Mouse (Mus musculus): ENCODE measurements at regions not wholly inside any gene's neighbourhood (a gene's known extent, or its start where the extent isn't known, plus 50 kb on each side); places are given as distances from the start of the nearest gene placed in this dataset.
"Not testable (repeated sequence)": the region's sequence is repeated elsewhere in the genome, so short reads cannot be mapped to it uniquely, and the experiment has no call there.

GRCm38 (mm10) chr10:26544796-26545195 lies 169.0 kb upstream of the L3mbtl3 start:
- DNase-seq (ENCODE audit: low spot score): no peak
- WGBS: 75% methylated on average over 1 of the region's 1 CpGs
- H3K27ac ChIP-seq (replicated peaks): no peak overlapping the region
- no peaks in the 10 kb centered on the region for H3K4me1 ChIP-seq
- no peaks in the 10 kb centered on the region for H3K27me3 ChIP-seq (replicated peaks; ENCODE audit: low read depth, poor library complexity, severe bottlenecking)
- H3K9me3 ChIP-seq: no peaks in the 10 kb centered on the region
- no peak overlapping the region for H3K4me3 ChIP-seq
- no peaks in the 10 kb centered on the region for H3K36me3 ChIP-seq (replicated peaks)

- Histone ChIP-seq H3K27me3 (replicated peaks; ENCODE audit: low read depth, poor library complexity, severe bottlenecking) (no peaks in the 10 kb centered on the region), H3K36me3 (replicated peaks) (no peaks in the 10 kb centered on the region), H3K27ac (replicated peaks) (0 out of 2 replicates have a peak overlapping the region, but pooled peaks have one; percentile 51), H3K4me3 (no peak overlapping the region), H3K9me3 (no peaks in the 10 kb centered on the region), H3K4me1 (no peaks in the 10 kb centered on the region)
- DNase-seq (ENCODE audit: low spot score): no peak
- 60% methylated on average over 8 of the region's 8 CpGs for WGBS
These were observed 180.5 kb upstream of the L3mbtl3 start for GRCm38 (mm10) chr10:26556246-26556645.

DNA sequence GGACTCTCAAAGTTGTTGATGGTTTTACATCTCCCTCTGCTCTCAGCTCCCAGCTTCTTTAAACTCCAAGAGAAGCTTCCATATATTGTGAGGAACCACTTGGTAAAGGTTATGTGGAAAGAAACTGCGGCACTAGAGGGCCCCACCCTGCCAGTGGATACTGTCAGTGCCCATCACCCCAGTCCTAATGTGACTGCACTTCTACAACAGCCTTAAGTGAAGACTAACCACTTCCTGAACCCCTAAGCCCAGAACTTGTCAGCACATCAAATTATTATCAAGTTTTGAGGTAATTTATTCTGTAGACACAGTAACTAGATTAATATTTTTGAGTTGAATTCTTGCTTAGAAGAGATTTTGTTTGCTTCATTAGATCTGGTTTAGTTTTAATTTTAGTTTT lies 182.3 kb upstream of the L3mbtl3 start:
- Histone ChIP-seq H3K27me3 (replicated peaks; ENCODE audit: low read depth, poor library complexity, severe bottlenecking) (no peaks in the 10 kb centered on the region), H3K4me1 (no peaks in the 10 kb centered on the region), H3K27ac (replicated peaks) (no peak overlapping the region), H3K4me3 (no peak overlapping the region), H3K36me3 (replicated peaks) (no peaks in the 10 kb centered on the region), H3K9me3 (no peaks in the 10 kb centered on the region)
- WGBS: 74% methylated on average over 1 of the region's 1 CpGs
- no peak for DNase-seq (ENCODE audit: low spot score)

DNA sequence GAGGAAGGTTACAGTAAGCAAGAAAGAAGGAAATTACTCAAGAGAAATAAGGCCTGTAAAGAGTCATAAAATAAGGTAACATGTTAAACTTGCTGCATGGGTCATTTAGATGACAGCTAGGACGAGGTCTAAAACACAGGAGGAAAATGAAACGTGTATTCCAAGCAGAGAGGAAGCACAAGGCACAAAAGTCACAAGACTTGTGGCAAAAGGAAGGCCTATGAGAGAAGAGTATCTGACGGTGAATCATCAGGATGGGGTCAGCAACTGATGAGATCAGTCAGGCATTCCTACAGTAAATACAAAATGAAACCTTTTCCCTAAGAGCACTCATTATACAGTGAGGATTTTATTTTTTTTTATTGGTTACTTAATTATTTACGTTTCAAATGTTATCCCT lies 183.6 kb upstream of the L3mbtl3 start:
- H3K4me1 ChIP-seq: no peaks in the 10 kb centered on the region
- DNase-seq (ENCODE audit: low spot score): no peak
- no peaks in the 10 kb centered on the region for H3K36me3 ChIP-seq (replicated peaks)
- H3K9me3 ChIP-seq: no peaks in the 10 kb centered on the region
- H3K27ac ChIP-seq (replicated peaks): no peak overlapping the region
- H3K27me3 ChIP-seq (replicated peaks; ENCODE audit: low read depth, poor library complexity, severe bottlenecking): no peaks in the 10 kb centered on the region
- H3K4me3 ChIP-seq: no peak overlapping the region
- WGBS: 78% methylated on average over 4 of the region's 4 CpGs

DNA sequence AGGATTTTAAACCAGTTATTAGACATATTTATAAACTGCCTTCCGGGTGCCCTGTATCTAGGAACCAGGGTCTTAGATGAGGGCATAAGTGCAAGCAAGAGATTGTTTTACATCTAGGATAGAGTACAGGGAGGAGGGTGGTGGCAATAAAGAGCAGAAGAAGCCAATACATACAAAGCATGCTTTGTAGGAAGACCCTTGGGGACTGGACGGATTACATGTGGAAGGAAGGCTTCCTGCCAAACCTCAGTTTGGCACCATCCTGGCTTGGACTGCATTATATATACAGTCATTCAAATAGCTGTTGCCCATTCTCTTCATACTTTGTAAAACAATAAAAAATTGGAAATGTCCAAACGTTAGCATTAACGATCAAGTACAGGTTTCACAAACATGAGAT lies 184.7 kb upstream of the L3mbtl3 start:
- WGBS: 87% methylated on average over 4 of the region's 4 CpGs
- H3K27ac ChIP-seq (replicated peaks): no peak overlapping the region
- DNase-seq (ENCODE audit: low spot score): no peak
- no peaks in the 10 kb centered on the region for H3K36me3 ChIP-seq (replicated peaks)
- H3K4me1 ChIP-seq: no peaks in the 10 kb centered on the region
- no peaks in the 10 kb centered on the region for H3K27me3 ChIP-seq (replicated peaks; ENCODE audit: low read depth, poor library complexity, severe bottlenecking)
- no peaks in the 10 kb centered on the region for H3K9me3 ChIP-seq
- H3K4me3 ChIP-seq: no peak overlapping the region

DNA sequence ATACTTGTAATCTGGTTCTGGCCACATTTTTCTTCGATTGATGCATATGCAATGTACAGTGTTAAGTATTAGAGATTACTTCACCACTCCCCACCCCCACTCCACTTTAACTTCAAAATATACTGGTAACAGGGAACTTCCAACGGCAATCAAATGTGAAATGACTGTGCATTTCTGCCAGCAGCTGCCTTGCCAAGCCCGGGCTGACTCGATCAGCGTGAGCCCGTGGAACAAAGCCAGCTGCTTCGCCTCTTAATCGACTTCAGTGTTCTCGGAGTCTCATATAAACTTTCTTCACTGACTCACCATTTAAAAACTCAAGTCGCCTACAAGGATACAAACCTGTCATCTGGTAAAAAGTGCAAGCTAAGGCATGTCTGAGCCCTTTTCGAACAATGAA lies 188.7 kb upstream of the L3mbtl3 start:
- Histone ChIP-seq H3K27me3 (replicated peaks; ENCODE audit: low read depth, poor library complexity, severe bottlenecking) (no peaks in the 10 kb centered on the region), H3K27ac (replicated peaks) (no peak overlapping the region), H3K4me1 (no peaks in the 10 kb centered on the region), H3K9me3 (no peaks in the 10 kb centered on the region), H3K36me3 (replicated peaks) (no peaks in the 10 kb centered on the region), H3K4me3 (no peak overlapping the region)
- 76% methylated on average over 11 of the region's 11 CpGs for WGBS
- DNase-seq (ENCODE audit: low spot score): peak; percentile 13

DNA sequence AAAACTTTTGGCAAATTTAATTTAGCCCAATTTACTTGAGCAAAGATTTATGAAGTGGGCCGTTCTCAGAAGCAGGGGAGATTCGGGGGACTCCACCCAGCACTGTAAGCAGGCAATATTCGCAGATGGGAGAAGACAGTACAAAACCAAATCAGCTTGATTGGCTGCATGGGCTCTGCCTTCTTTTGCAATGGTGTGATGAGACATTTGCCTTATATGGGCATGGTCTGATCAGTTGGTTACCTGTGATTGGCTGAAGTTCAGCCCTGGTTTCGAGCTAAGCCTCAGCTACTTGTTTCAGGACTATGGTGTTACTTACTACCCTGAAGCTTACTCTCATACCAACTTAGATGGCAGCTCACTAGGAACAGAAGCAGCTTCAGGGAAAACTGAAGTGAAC lies 185.6 kb upstream of the Arhgap18 start:
- H3K4me1 ChIP-seq: peaks cover 3% of the 10 kb centered on the region; the same call in 1 of the 2 replicates
- H3K36me3 ChIP-seq (replicated peaks): no peaks in the 10 kb centered on the region
- DNase-seq (ENCODE audit: low spot score): no peak
- no peaks in the 10 kb centered on the region for H3K27me3 ChIP-seq (replicated peaks; ENCODE audit: low read depth, poor library complexity, severe bottlenecking)
- no peak overlapping the region for H3K27ac ChIP-seq (replicated peaks)
- 82% methylated on average over 4 of the region's 4 CpGs for WGBS
- no peak overlapping the region for H3K4me3 ChIP-seq
- no peaks in the 10 kb centered on the region for H3K9me3 ChIP-seq

- H3K9me3 ChIP-seq: no peaks in the 10 kb centered on the region
- no peak overlapping the region for H3K4me3 ChIP-seq
- WGBS: 89% methylated on average over 5 of the region's 5 CpGs
- peaks cover 3% of the 10 kb centered on the region; the same call in 1 of the 2 replicates for H3K4me1 ChIP-seq
- H3K36me3 ChIP-seq (replicated peaks): no peaks in the 10 kb centered on the region
- DNase-seq (ENCODE audit: low spot score): peak; percentile 12
- H3K27ac ChIP-seq (replicated peaks): no peak overlapping the region
- no peaks in the 10 kb centered on the region for H3K27me3 ChIP-seq (replicated peaks; ENCODE audit: low read depth, poor library complexity, severe bottlenecking)
These were observed 182.8 kb upstream of the Arhgap18 start for GRCm38 (mm10) chr10:26570468-26570867.

GRCm38 (mm10) chr10:26571377-26571776 lies 181.8 kb upstream of the Arhgap18 start:
- H3K4me3 ChIP-seq: no peak overlapping the region
- peaks cover 3% of the 10 kb centered on the region; the same call in 1 of the 2 replicates for H3K4me1 ChIP-seq
- DNase-seq (ENCODE audit: low spot score): no peak
- no peak overlapping the region for H3K27ac ChIP-seq (replicated peaks)
- H3K36me3 ChIP-seq (replicated peaks): no peaks in the 10 kb centered on the region
- WGBS: 86% methylated on average over 1 of the region's 1 CpGs
- no peaks in the 10 kb centered on the region for H3K9me3 ChIP-seq
- no peaks in the 10 kb centered on the region for H3K27me3 ChIP-seq (replicated peaks; ENCODE audit: low read depth, poor library complexity, severe bottlenecking)

DNA sequence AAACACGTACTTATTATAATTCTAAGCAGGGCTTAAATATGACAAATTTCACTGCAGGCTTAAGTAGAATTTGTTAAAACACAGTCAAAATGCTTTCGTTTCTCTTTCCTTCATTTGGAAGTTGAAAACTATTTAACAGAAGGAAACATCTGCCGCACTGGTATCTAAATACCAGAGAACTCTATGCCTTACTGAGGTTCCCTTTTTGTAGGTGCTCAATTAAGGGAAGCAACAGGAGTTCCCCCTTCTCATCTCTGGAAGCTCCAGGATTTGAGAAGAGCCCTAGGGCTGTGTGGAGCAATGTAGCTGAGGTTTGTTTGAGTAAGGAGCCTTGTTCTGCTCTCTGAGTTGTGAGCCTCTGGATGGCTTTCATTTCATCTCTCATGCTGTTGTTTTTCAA lies 177.1 kb upstream of the Arhgap18 start:
- DNase-seq (ENCODE audit: low spot score): no peak
- Histone ChIP-seq H3K4me3 (no peak overlapping the region), H3K27ac (replicated peaks) (no peak overlapping the region), H3K9me3 (no peaks in the 10 kb centered on the region), H3K4me1 (no peaks in the 10 kb centered on the region), H3K36me3 (replicated peaks) (no peaks in the 10 kb centered on the region), H3K27me3 (replicated peaks; ENCODE audit: low read depth, poor library complexity, severe bottlenecking) (no peaks in the 10 kb centered on the region)
- WGBS: 88% methylated on average over 3 of the region's 3 CpGs

GRCm38 (mm10) chr10:26577087-26577486 lies 176.1 kb upstream of the Arhgap18 start:
- no peaks in the 10 kb centered on the region for H3K36me3 ChIP-seq (replicated peaks)
- no peak overlapping the region for H3K27ac ChIP-seq (replicated peaks)
- no peaks in the 10 kb centered on the region for H3K27me3 ChIP-seq (replicated peaks; ENCODE audit: low read depth, poor library complexity, severe bottlenecking)
- WGBS: 90% methylated on average over 2 of the region's 2 CpGs
- DNase-seq (ENCODE audit: low spot score): no peak
- H3K4me3 ChIP-seq: no peak overlapping the region
- H3K9me3 ChIP-seq: no peaks in the 10 kb centered on the region
- H3K4me1 ChIP-seq: no peaks in the 10 kb centered on the region

- DNase-seq (ENCODE audit: low spot score): no peak
- Histone ChIP-seq H3K4me3 (no peak overlapping the region), H3K27ac (replicated peaks) (no peak overlapping the region), H3K4me1 (no peaks in the 10 kb centered on the region), H3K36me3 (replicated peaks) (no peaks in the 10 kb centered on the region), H3K27me3 (replicated peaks; ENCODE audit: low read depth, poor library complexity, severe bottlenecking) (no peaks in the 10 kb centered on the region), H3K9me3 (peaks cover 11% of the 10 kb centered on the region; the same call in 1 of the 2 replicates)
- WGBS: 80% methylated on average over 2 of the region's 2 CpGs
These were observed 168.1 kb upstream of the Arhgap18 start for GRCm38 (mm10) chr10:26585106-26585505.

DNA sequence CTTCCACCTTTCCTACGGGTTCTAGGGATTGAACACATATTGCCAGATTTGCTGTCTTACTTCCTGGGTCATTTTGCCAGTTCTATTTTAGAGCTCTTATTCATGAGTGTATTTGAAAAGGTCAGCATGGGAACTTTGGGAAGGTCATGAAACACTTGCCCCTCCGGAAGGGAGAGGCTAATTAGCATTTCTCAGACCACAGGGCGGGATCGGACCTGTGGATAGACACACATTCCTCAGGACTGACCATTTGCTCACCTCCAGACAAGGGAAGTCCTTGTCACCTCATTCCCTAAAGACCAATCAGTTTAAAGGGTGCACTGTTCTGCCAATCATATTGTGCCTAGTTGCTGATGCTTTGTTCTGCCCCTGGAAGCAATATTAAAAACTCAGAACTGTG lies 146.1 kb upstream of the Arhgap18 start:
- not testable (repeated sequence) for H3K27ac ChIP-seq (replicated peaks); DNase-seq (ENCODE audit: low spot score); H3K27me3 ChIP-seq (replicated peaks; ENCODE audit: low read depth, poor library complexity, severe bottlenecking); H3K36me3 ChIP-seq (replicated peaks); H3K4me3 ChIP-seq; H3K4me1 ChIP-seq; H3K9me3 ChIP-seq
- WGBS: 70% methylated on average over 4 of the region's 4 CpGs

DNA sequence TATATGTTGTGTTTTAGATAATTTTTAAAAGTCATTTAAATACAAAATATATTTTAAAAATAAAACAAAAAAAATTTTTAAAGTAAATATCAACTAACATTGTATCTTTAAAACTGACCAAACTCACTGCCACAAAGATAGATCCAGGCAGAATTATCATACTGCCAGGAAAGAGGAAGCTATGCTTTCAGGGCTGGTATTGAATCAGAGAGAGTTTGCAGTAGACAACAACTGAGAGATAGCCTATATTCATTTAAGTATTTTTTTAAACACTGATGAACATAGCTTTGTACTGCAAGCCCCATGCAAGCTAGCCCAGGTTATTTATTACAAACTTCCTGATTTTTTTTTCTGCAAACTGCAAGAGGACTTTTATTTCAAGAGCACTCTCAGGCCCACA lies 142.0 kb upstream of the Arhgap18 start:
- no peak for DNase-seq (ENCODE audit: low spot score)
- no peak overlapping the region for H3K4me3 ChIP-seq
- no peaks in the 10 kb centered on the region for H3K27me3 ChIP-seq (replicated peaks; ENCODE audit: low read depth, poor library complexity, severe bottlenecking)
- no peaks in the 10 kb centered on the region for H3K9me3 ChIP-seq
- no peaks in the 10 kb centered on the region for H3K4me1 ChIP-seq
- H3K36me3 ChIP-seq (replicated peaks): no peaks in the 10 kb centered on the region
- no peak overlapping the region for H3K27ac ChIP-seq (replicated peaks)

Data from embryonic facial prominence, embryonic 10.5 days (tissue).